Mouse (Mus musculus): ENCODE results near the gene Pwwp2b. TPM values are rescaled to one million over a fixed set of nuclear protein-coding genes. Genes with fewer than 3 reads are reported as not detected.

The Pwwp2b gene
- total RNA-seq, 2 experiments from 2014 or later: 10.4 to 10.9 TPM

GRCm38 (mm10) chr7:139281195-139281594, 32.9 kb downstream of the Pwwp2b start:
- DNase-seq (ENCODE audit: low spot score in 2 of 2): no peak
- intact Hi-C loops (cut with DNase I): no loop called here

GRCm38 (mm10) chr7:139282037-139282436, 33.8 kb downstream of the Pwwp2b start:
- no peak for DNase-seq (ENCODE audit: low spot score in 2 of 2)
- intact Hi-C loops (cut with DNase I): no loop called here

GRCm38 (mm10) chr7:139285295-139285943, 37.1 kb downstream of the Pwwp2b start:
- DNase-seq (ENCODE audit: low spot score in 2 of 2): no peak
- intact Hi-C loops (cut with DNase I): no loop called here

GRCm38 (mm10) chr7:139288540-139288939, 40.3 kb downstream of the Pwwp2b start:
- no peak for DNase-seq (ENCODE audit: low spot score in 2 of 2)
- intact Hi-C loops (cut with DNase I): no loop called here

GRCm38 (mm10) chr7:139293350-139293749, 45.1 kb downstream of the Pwwp2b start:
- intact Hi-C loops (cut with DNase I): loop anchor here (10.0 kb wide), 1 partner anchor 169 kb away; no protein-coding TSS in a partner anchor

GRCm38 (mm10) chr7:139294076-139294475, 45.8 kb downstream of the Pwwp2b start:
- DNase-seq (ENCODE audit: low spot score in 2 of 2): no peak
- intact Hi-C loops (cut with DNase I): loop anchor here (10.0 kb wide), 1 partner anchor 169 kb away; no protein-coding TSS in a partner anchor

More at GRCm38 (mm10) chr7:139293350-139293749, 45.1 kb downstream of the Pwwp2b start:
- no peak for DNase-seq (ENCODE audit: low spot score in 2 of 2)

GRCm38 (mm10) chr7:139295653-139296052, 47.4 kb downstream of the Pwwp2b start:
- no peak for DNase-seq (ENCODE audit: low spot score in 2 of 2)
- intact Hi-C loops (cut with DNase I): loop anchor here (10.0 kb wide), 1 partner anchor 171 kb away; no protein-coding TSS in a partner anchor

GRCm38 (mm10) chr7:139296552-139297100, 48.3 kb downstream of the Pwwp2b start:
- no peak for DNase-seq (ENCODE audit: low spot score in 2 of 2)
- intact Hi-C loops (cut with DNase I): loop anchor here (10.0 kb wide), 1 partner anchor 172 kb away; no protein-coding TSS in a partner anchor

GRCm38 (mm10) chr7:139298446-139298845, 50.2 kb downstream of the Pwwp2b start:
- DNase-seq (ENCODE audit: low spot score in 2 of 2): no peak
- intact Hi-C loops (cut with DNase I): loop anchor here (2.0 to 10.0 kb wide), 2 partner anchors 90 to 174 kb away; no protein-coding TSS in a partner anchor

- peak; percentile 84 to 93 for DNase-seq (ENCODE audit: low spot score in 2 of 2)
- intact Hi-C loops (cut with DNase I): loop anchor here (1.0 to 10.0 kb wide), 3 partner anchors 66 to 175 kb away; no protein-coding TSS in a partner anchor
These were observed 51.1 kb downstream of the Pwwp2b start for GRCm38 (mm10) chr7:139299424-139299823.

GRCm38 (mm10) chr7:139300423-139300822, 52.1 kb downstream of the Pwwp2b start:
- intact Hi-C loops (cut with DNase I): no loop called here
- peak; percentile 64 to 65 for DNase-seq (ENCODE audit: low spot score in 2 of 2)

- DNase-seq (ENCODE audit: low spot score in 2 of 2): no peak
- intact Hi-C loops (cut with DNase I): no loop called here
These were observed 53.2 kb downstream of the Pwwp2b start for GRCm38 (mm10) chr7:139301505-139301904.

- no peak for DNase-seq (ENCODE audit: low spot score in 2 of 2)
- intact Hi-C loops (cut with DNase I): loop anchor here (2.0 kb wide), 1 partner anchor 86 kb away; the partner anchor contains the start of gene Inpp5a
These were observed 54.0 kb downstream of the Pwwp2b start for GRCm38 (mm10) chr7:139302314-139302713.

- intact Hi-C loops (cut with DNase I): loop anchor here (1.0 to 2.0 kb wide), 2 partner anchors 85 to 170 kb away; partner anchors contain the start of gene Inpp5a
- peak; percentile 92 to 94 for DNase-seq (ENCODE audit: low spot score in 2 of 2)
These were observed 55.2 kb downstream of the Pwwp2b start for GRCm38 (mm10) chr7:139303280-139304011.

GRCm38 (mm10) chr7:139304322-139304721, 56.0 kb downstream of the Pwwp2b start:
- intact Hi-C loops (cut with DNase I): loop anchor here (1.0 kb wide), 1 partner anchor 169 kb away; no protein-coding TSS in a partner anchor
- DNase-seq (ENCODE audit: low spot score in 2 of 2): no peak

GRCm38 (mm10) chr7:139307056-139307455, 58.8 kb downstream of the Pwwp2b start:
- no peak for DNase-seq (ENCODE audit: low spot score in 2 of 2)
- intact Hi-C loops (cut with DNase I): no loop called here

GRCm38 (mm10) chr7:139308140-139308895, 60.0 kb downstream of the Pwwp2b start:
- DNase-seq (ENCODE audit: low spot score in 2 of 2): peak; percentile 44 to 52
- intact Hi-C loops (cut with DNase I): no loop called here

GRCm38 (mm10) chr7:139309106-139309505, 60.8 kb downstream of the Pwwp2b start:
- intact Hi-C loops (cut with DNase I): no loop called here
- no peak for DNase-seq (ENCODE audit: low spot score in 2 of 2)

- intact Hi-C loops (cut with DNase I): no loop called here
- DNase-seq (ENCODE audit: low spot score in 2 of 2): peak; percentile 15 to 34
These were observed 62.2 kb downstream of the Pwwp2b start for GRCm38 (mm10) chr7:139310487-139310951.

Data from left cerebral cortex, postnatal 14 days (tissue).